Mouse (Mus musculus) megakaryocyte, embryonic 14.5 days (primary cell): Measurements from ENCODE around the gene Pigm. TPM values are rescaled to one million over a fixed set of nuclear protein-coding genes. Genes with fewer than 3 reads are reported as not detected.

Source experiments
- H3K27me3 ChIP-seq: replicated peaks from 2 replicates; pipeline ENCODE3; 2012; ENCODE audit warnings: inconsistent platforms
- H3K36me3 ChIP-seq: replicated peaks from 2 replicates; pipeline ENCODE3; 2012; ENCODE audit warnings: low read length, inconsistent platforms, mixed read lengths
- H3K4me1 ChIP-seq: 2 replicates; pipeline ENCODE4 v1.6.1; 2012; ENCODE audit warnings: inconsistent platforms
- H3K4me3 ChIP-seq: replicated peaks from 2 replicates; pipeline ENCODE3; 2012; ENCODE audit warnings: moderate library complexity, mild to moderate bottlenecking, inconsistent platforms
- H3K9me3 ChIP-seq: 2 replicates; pipeline ENCODE4 v1.6.1; 2012; ENCODE audit warnings: inconsistent platforms
- FLI1 ChIP-seq: IDR thresholded peaks from 2 replicates; pipeline ENCODE4 v1.6.1; 2012; ENCODE audit warnings: low read length, inconsistent platforms, mixed read lengths
- GATA1 ChIP-seq: IDR thresholded peaks from 3 replicates; pipeline ENCODE4 v1.6.1; 2012; ENCODE audit warnings: mixed read lengths, low read length, inconsistent platforms, borderline replicate concordance
- polyA plus RNA-seq: library from polyadenylated mRNA; stranded (reverse); fragments of >175 nt; gene quantifications from 2 replicates; pipeline ENCODE4 v1.2.3, GENCODE M21; 2012; ENCODE audit warnings: low replicate concordance; ENCODE audit not compliant: insufficient read depth

Gene Pigm
- polyA plus RNA-seq, 1 experiment, result 4.1 TPM

GRCm38 (mm10) chr1:172380066-172380465 is 3.7 kb downstream of the Pigm start:
- no peaks in the 10 kb centered on the region for H3K27me3 ChIP-seq
- H3K9me3 ChIP-seq, result no peaks in the 10 kb centered on the region
- TF ChIP-seq GATA1 (no peak), FLI1 (no peak)
- H3K36me3 ChIP-seq, result peaks cover 56% of the 10 kb centered on the region
- H3K4me1 ChIP-seq, result peaks cover 50% of the 10 kb centered on the region
- H3K4me3 ChIP-seq, result no peak overlapping the region

- Histone ChIP-seq H3K9me3 (no peaks in the 10 kb centered on the region), H3K4me1 (peaks cover 41% of the 10 kb centered on the region), H3K27me3 (no peaks in the 10 kb centered on the region), H3K4me3 (no peak overlapping the region), H3K36me3 (peaks cover 60% of the 10 kb centered on the region)
- TF ChIP-seq GATA1 (no peak), FLI1 (no peak)
Observed at GRCm38 (mm10) chr1:172382090-172382489, 5.7 kb downstream of the Pigm start.

GRCm38 (mm10) chr1:172387246-172387645 is 10.9 kb downstream of the Pigm start:
- Histone ChIP-seq H3K27me3 (peaks cover 6% of the 10 kb centered on the region), H3K4me1 (peaks cover 14% of the 10 kb centered on the region), H3K4me3 (no peak overlapping the region), H3K36me3 (peaks cover 23% of the 10 kb centered on the region), H3K9me3 (no peaks in the 10 kb centered on the region)
- TF ChIP-seq GATA1, result no peak

DNA sequence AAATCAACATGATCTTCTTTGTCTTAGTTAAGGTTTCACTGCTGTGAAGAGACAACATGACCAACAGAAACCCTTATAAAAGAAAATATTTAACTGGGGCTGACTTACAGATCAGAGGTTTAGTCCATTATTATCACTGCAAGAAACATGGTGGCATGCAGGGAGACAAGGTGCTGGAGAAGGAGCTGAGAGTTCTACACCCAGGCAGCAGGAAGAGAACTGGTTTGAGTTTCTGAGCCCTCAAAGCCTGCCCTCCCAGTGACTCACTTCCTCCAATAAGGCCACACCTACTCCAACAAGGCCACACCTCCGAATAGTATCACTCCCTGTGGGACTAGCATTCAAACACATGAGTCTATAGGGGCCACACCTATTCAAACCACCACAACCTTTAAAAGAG is 14.4 kb downstream of the Pigm start:
- no peak for TF ChIP-seq GATA1
- H3K36me3 ChIP-seq, result no peaks in the 10 kb centered on the region
- H3K4me3 ChIP-seq, result no peak overlapping the region
- peaks cover 12% of the 10 kb centered on the region for H3K27me3 ChIP-seq
- peaks cover 16% of the 10 kb centered on the region for H3K4me1 ChIP-seq
- no peaks in the 10 kb centered on the region for H3K9me3 ChIP-seq

DNA sequence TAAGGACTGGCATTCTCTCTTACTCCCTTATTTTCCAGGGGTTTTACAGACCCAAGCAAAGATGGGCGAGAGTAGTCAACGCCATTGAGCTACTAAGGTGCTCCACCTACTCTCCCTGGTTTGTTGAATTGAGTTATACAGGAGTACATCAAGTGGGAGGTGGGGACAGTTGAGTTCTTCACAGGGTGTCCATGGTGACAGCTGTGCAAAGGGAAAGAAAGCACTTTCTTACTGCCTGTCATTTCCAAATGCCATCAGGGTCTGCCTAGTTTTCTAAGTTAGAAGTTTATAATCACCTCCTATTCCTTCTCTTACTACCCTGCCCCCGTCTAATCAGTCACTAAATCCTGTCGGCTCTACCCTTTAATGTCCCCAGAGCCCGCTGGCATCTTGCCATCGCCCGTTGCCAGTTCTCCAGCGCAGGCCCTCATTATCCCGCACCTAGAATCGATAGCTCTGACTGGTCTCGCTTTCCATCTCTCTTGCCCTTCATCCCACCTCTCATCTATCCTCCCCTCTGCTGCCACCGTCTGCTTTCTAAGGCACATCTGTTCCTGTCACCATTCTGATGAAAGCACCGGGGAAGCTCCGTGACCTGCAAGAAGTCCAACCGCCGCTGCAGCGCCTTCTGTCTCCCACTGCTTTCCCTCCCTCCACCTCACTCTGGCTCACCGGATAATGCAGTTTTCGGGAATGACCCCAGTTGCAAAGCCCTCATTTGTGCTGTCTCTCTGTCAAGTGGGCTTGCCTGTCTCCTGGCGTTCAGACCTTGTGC is 15.6 kb downstream of the Pigm start:
- H3K4me1 ChIP-seq, result peaks cover 17% of the 10 kb centered on the region
- peaks cover 12% of the 10 kb centered on the region for H3K27me3 ChIP-seq
- H3K36me3 ChIP-seq, result no peaks in the 10 kb centered on the region
- H3K4me3 ChIP-seq, result no peak overlapping the region
- TF ChIP-seq FLI1 (no peak), GATA1 (no peak)
- no peaks in the 10 kb centered on the region for H3K9me3 ChIP-seq

GRCm38 (mm10) chr1:172392643-172393170 is 16.4 kb downstream of the Pigm start:
- no peaks in the 10 kb centered on the region for H3K36me3 ChIP-seq
- H3K27me3 ChIP-seq, result peaks cover 12% of the 10 kb centered on the region
- H3K4me1 ChIP-seq, result peaks cover 19% of the 10 kb centered on the region
- TF ChIP-seq GATA1 (no peak), FLI1 (no peak)
- no peak overlapping the region for H3K4me3 ChIP-seq
- H3K9me3 ChIP-seq, result no peaks in the 10 kb centered on the region

DNA sequence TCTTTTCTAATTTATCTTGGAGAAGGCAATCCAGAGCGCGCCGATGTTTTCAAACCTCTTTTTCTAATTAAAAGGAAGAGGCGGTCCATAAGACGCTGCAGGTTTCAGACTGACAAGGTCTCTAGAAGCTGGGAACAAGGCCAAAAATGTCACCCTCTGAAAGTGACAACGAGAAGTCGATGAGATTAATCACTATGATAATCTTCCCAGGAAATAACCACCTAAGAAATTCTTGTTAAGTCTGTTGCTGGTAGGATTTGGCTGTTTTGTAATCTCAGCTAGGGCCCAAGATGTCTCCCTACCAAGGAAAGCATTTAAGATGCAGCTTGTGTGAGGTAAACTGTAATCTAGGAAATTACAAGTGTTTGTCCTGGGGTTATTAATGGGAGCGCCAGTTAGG is 17.4 kb downstream of the Pigm start:
- H3K27me3 ChIP-seq, result peaks cover 13% of the 10 kb centered on the region
- no peaks in the 10 kb centered on the region for H3K9me3 ChIP-seq
- TF ChIP-seq FLI1, result no peak
- H3K36me3 ChIP-seq, result no peaks in the 10 kb centered on the region
- H3K4me1 ChIP-seq, result peaks cover 19% of the 10 kb centered on the region
- H3K4me3 ChIP-seq, result no peak overlapping the region

GRCm38 (mm10) chr1:172396996-172397752 is 20.8 kb downstream of the Pigm start:
- H3K4me3 ChIP-seq, result peak overlapping the region; percentile 51
- peaks cover 8% of the 10 kb centered on the region for H3K27me3 ChIP-seq
- H3K4me1 ChIP-seq, result peaks cover 5% of the 10 kb centered on the region
- no peaks in the 10 kb centered on the region for H3K36me3 ChIP-seq
- TF ChIP-seq FLI1 (no peak), GATA1 (no peak)
- H3K9me3 ChIP-seq, result no peaks in the 10 kb centered on the region

DNA sequence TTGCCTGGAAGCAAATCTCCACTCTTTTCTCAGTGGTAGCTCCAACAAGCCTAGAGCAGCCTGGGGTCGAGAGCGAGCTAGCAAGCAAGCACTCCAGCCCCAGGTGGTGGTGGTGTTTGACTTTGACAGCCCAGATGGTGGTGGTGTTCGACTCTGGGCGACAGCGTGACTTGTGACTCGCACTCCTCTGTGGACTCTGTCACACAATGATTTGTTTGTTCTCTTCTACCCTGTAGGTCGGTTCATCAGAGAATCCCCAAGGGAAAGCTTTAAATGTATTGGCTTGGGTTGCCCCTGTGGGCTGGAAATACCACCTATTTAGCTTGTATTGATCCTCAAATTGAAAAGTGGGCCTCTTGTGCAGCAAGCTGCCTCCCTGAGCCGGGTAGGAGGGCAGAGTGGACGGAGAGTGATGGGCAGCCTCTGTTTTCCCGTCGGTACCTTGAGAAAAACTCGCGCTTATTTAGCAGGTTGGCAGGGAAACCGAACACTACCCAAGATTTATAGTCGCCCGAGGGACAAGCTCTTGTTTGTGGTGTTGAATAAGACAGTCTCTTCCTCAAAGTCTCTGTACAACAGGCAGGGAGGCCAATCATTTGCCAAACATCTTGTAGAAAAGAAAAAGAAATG is 29.8 kb downstream of the Pigm start:
- Histone ChIP-seq H3K27me3 (peaks cover 18% of the 10 kb centered on the region), H3K36me3 (no peaks in the 10 kb centered on the region), H3K9me3 (no peaks in the 10 kb centered on the region), H3K4me1 (peaks cover 5% of the 10 kb centered on the region; the same call in 1 of the 2 replicates), H3K4me3 (no peak overlapping the region)
- TF ChIP-seq FLI1 (no peak), GATA1 (no peak)

DNA sequence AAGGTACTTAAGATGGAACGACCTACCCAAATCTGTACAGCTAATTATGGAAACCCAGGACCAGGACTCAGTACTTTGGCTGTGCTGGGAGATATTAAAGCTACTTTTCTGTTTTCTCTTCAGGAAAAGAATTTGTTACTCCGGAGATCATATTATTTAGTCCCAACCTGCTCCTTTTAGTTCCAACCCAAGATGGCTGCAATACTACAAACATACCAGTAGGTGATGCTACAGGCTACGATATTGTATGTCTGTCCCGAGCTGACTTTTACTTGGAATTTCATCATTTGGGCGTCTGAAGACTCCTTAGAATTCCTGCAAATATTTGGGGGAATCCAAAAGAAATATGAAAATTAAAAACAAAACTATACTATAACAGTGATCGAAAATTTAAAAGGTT is 32.6 kb downstream of the Pigm start:
- peaks cover 13% of the 10 kb centered on the region for H3K4me1 ChIP-seq
- H3K36me3 ChIP-seq, result no peaks in the 10 kb centered on the region
- H3K4me3 ChIP-seq, result no peak overlapping the region
- TF ChIP-seq FLI1 (no peak), GATA1 (no peak)
- H3K27me3 ChIP-seq, result peaks cover 26% of the 10 kb centered on the region
- H3K9me3 ChIP-seq, result no peaks in the 10 kb centered on the region
